Mouse (Mus musculus) liver, adult 2 months (tissue): ENCODE measurements at regions not wholly inside any gene's neighbourhood (a gene's known extent, or its start where the extent isn't known, plus 50 kb on each side); places are given as distances from the start of the nearest gene placed in this dataset.

Experiments used
- CTCF ChIP-seq: fragments of 200-500 bp; IDR thresholded peaks from 2 replicates; pipeline ENCODE4 v1.5.1; 2011; ENCODE audit warnings: low read depth, low read length, control low read depth
- POLR2A ChIP-seq: fragments of 200-500 bp; IDR thresholded peaks from 2 replicates; pipeline ENCODE4 v1.6.1; 2011; ENCODE audit warnings: low read length, control low read depth; ENCODE audit not compliant: insufficient read depth; ENCODE audit errors: extremely low read depth

GRCm38 (mm10) chr13:11107693-11108092, 747.0 kb upstream of the Chrm3 start:
- TF ChIP-seq CTCF (no peak), POLR2A (no peak)
